Mouse (Mus musculus): ENCODE results near the gene Cyp2c69. TPM values are rescaled to one million over a fixed set of nuclear protein-coding genes. Genes with fewer than 3 reads are reported as not detected.
"Not testable (repeated sequence)": the region's sequence is repeated elsewhere in the genome, so short reads cannot be mapped to it uniquely, and the experiment has no call there.

Gene Cyp2c69
- polyA plus RNA-seq (2014; fragmentation: Nextera tagmentation; extraction: Ambion mirVana) = not detected in 2 replicates

- DNase-seq (ENCODE audit: low spot score, missing footprints); H3K27ac ChIP-seq (ENCODE audit: low read depth, low read length); H3K9me3 ChIP-seq (ENCODE audit: control insufficient read depth, low read length); H3K4me1 ChIP-seq (ENCODE audit: control insufficient read depth, insufficient read depth, low read length); H3K36me3 ChIP-seq (ENCODE audit: control insufficient read depth, insufficient read depth, low read length); H3K4me2 ChIP-seq; H3K9ac ChIP-seq (ENCODE audit: low read length); H3K27me3 ChIP-seq (ENCODE audit: control insufficient read depth, insufficient read depth, low read length); H3K4me3 ChIP-seq (ENCODE audit: low read depth, low read length); ATAC-seq (ENCODE audit: low FRiP score): not testable (repeated sequence)
- WGBS = 90% methylated on average over 3 of the region's 3 CpGs
Measured at GRCm38 (mm10) chr19:39886699-39887098, at the start of gene Cyp2c69. Gene Cyp2c69, minus strand, starts transcription at chr19:39886799.

- no peak overlapping the region for H3K9ac ChIP-seq (ENCODE audit: low read length)
- H3K36me3 ChIP-seq (ENCODE audit: control insufficient read depth, insufficient read depth, low read length) = no peaks in the 10 kb centered on the region
- no peaks in the 10 kb centered on the region; the same call in 1 of the 2 replicates for H3K9me3 ChIP-seq (ENCODE audit: control insufficient read depth, low read length)
- no peak for ATAC-seq (ENCODE audit: low FRiP score)
- H3K27ac ChIP-seq (ENCODE audit: low read depth, low read length) = no peak overlapping the region
- no peak overlapping the region for H3K4me2 ChIP-seq
- no peaks in the 10 kb centered on the region for H3K4me1 ChIP-seq (ENCODE audit: control insufficient read depth, insufficient read depth, low read length)
- DNase-seq (ENCODE audit: low spot score, missing footprints) = no peak
- WGBS = 90% methylated on average over 2 of the region's 2 CpGs
- H3K4me3 ChIP-seq (ENCODE audit: low read depth, low read length) = no peak overlapping the region
- H3K27me3 ChIP-seq (ENCODE audit: control insufficient read depth, insufficient read depth, low read length) = no peaks in the 10 kb centered on the region
Measured at GRCm38 (mm10) chr19:39935396-39935795, 48.8 kb upstream of the Cyp2c69 start.

GRCm38 (mm10) chr19:39930032-39930431 is 43.4 kb upstream of the Cyp2c69 start:
- H3K9me3 ChIP-seq (ENCODE audit: control insufficient read depth, low read length) = no peaks in the 10 kb centered on the region; the same call in 1 of the 2 replicates
- H3K4me1 ChIP-seq (ENCODE audit: control insufficient read depth, insufficient read depth, low read length) = no peaks in the 10 kb centered on the region
- no peak overlapping the region for H3K9ac ChIP-seq (ENCODE audit: low read length)
- H3K27me3 ChIP-seq (ENCODE audit: control insufficient read depth, insufficient read depth, low read length) = no peaks in the 10 kb centered on the region
- no peak overlapping the region for H3K4me2 ChIP-seq
- ATAC-seq (ENCODE audit: low FRiP score) (no peak), DNase-seq (ENCODE audit: low spot score, missing footprints) (no peak)
- WGBS = 60% methylated on average over 1 of the region's 1 CpGs
- H3K36me3 ChIP-seq (ENCODE audit: control insufficient read depth, insufficient read depth, low read length) = no peaks in the 10 kb centered on the region
- H3K4me3 ChIP-seq (ENCODE audit: low read depth, low read length) = no peak overlapping the region
- no peak overlapping the region for H3K27ac ChIP-seq (ENCODE audit: low read depth, low read length)

- Histone ChIP-seq H3K4me1 (ENCODE audit: control insufficient read depth, insufficient read depth, low read length) (no peaks in the 10 kb centered on the region), H3K27ac (ENCODE audit: low read depth, low read length) (no peak overlapping the region), H3K4me2 (no peak overlapping the region), H3K36me3 (ENCODE audit: control insufficient read depth, insufficient read depth, low read length) (no peaks in the 10 kb centered on the region), H3K9ac (ENCODE audit: low read length) (no peak overlapping the region), H3K27me3 (ENCODE audit: control insufficient read depth, insufficient read depth, low read length) (no peaks in the 10 kb centered on the region), H3K9me3 (ENCODE audit: control insufficient read depth, low read length) (no peaks in the 10 kb centered on the region), H3K4me3 (ENCODE audit: low read depth, low read length) (no peak overlapping the region)
- 81% methylated on average over 2 of the region's 2 CpGs for WGBS
- ATAC-seq (ENCODE audit: low FRiP score) = no peak
- DNase-seq (ENCODE audit: low spot score, missing footprints) = no peak
Measured at GRCm38 (mm10) chr19:39901656-39902055, 15.1 kb upstream of the Cyp2c69 start.

GRCm38 (mm10) chr19:39890079-39890478 is 3.5 kb upstream of the Cyp2c69 start:
- WGBS = 81% methylated on average over 3 of the region's 3 CpGs
- H3K9me3 ChIP-seq (ENCODE audit: control insufficient read depth, low read length); H3K4me2 ChIP-seq; ATAC-seq (ENCODE audit: low FRiP score); H3K27me3 ChIP-seq (ENCODE audit: control insufficient read depth, insufficient read depth, low read length); H3K36me3 ChIP-seq (ENCODE audit: control insufficient read depth, insufficient read depth, low read length); H3K9ac ChIP-seq (ENCODE audit: low read length); H3K27ac ChIP-seq (ENCODE audit: low read depth, low read length); H3K4me3 ChIP-seq (ENCODE audit: low read depth, low read length); DNase-seq (ENCODE audit: low spot score, missing footprints); H3K4me1 ChIP-seq (ENCODE audit: control insufficient read depth, insufficient read depth, low read length): not testable (repeated sequence)

- no peak overlapping the region for H3K4me2 ChIP-seq
- no peak overlapping the region for H3K9ac ChIP-seq (ENCODE audit: low read length)
- H3K9me3 ChIP-seq (ENCODE audit: control insufficient read depth, low read length) = no peaks in the 10 kb centered on the region
- DNase-seq (ENCODE audit: low spot score, missing footprints) (no peak), ATAC-seq (ENCODE audit: low FRiP score) (no peak)
- no peak overlapping the region for H3K27ac ChIP-seq (ENCODE audit: low read depth, low read length)
- no peaks in the 10 kb centered on the region for H3K36me3 ChIP-seq (ENCODE audit: control insufficient read depth, insufficient read depth, low read length)
- H3K4me1 ChIP-seq (ENCODE audit: control insufficient read depth, insufficient read depth, low read length) = no peaks in the 10 kb centered on the region
- no peaks in the 10 kb centered on the region for H3K27me3 ChIP-seq (ENCODE audit: control insufficient read depth, insufficient read depth, low read length)
- 73% methylated on average over 1 of the region's 1 CpGs for WGBS
- H3K4me3 ChIP-seq (ENCODE audit: low read depth, low read length) = no peak overlapping the region
Measured at GRCm38 (mm10) chr19:39866133-39866532, 20.5 kb downstream of the Cyp2c69 start.

GRCm38 (mm10) chr19:39820931-39821330 is 65.7 kb downstream of the Cyp2c69 start:
- H3K9me3 ChIP-seq (ENCODE audit: control insufficient read depth, low read length); ATAC-seq (ENCODE audit: low FRiP score); H3K36me3 ChIP-seq (ENCODE audit: control insufficient read depth, insufficient read depth, low read length); H3K27ac ChIP-seq (ENCODE audit: low read depth, low read length); H3K9ac ChIP-seq (ENCODE audit: low read length); H3K4me1 ChIP-seq (ENCODE audit: control insufficient read depth, insufficient read depth, low read length); DNase-seq (ENCODE audit: low spot score, missing footprints); H3K27me3 ChIP-seq (ENCODE audit: control insufficient read depth, insufficient read depth, low read length); H3K4me2 ChIP-seq; H3K4me3 ChIP-seq (ENCODE audit: low read depth, low read length): not testable (repeated sequence)
- WGBS = 81% methylated on average over 2 of the region's 2 CpGs

GRCm38 (mm10) chr19:39816400-39816799 is 70.2 kb downstream of the Cyp2c69 start:
- not testable (repeated sequence) for DNase-seq (ENCODE audit: low spot score, missing footprints); H3K36me3 ChIP-seq (ENCODE audit: control insufficient read depth, insufficient read depth, low read length); ATAC-seq (ENCODE audit: low FRiP score); H3K27ac ChIP-seq (ENCODE audit: low read depth, low read length); H3K4me1 ChIP-seq (ENCODE audit: control insufficient read depth, insufficient read depth, low read length); H3K4me2 ChIP-seq; H3K27me3 ChIP-seq (ENCODE audit: control insufficient read depth, insufficient read depth, low read length); H3K9ac ChIP-seq (ENCODE audit: low read length); H3K9me3 ChIP-seq (ENCODE audit: control insufficient read depth, low read length); H3K4me3 ChIP-seq (ENCODE audit: low read depth, low read length)
- 93% methylated on average over 1 of the region's 1 CpGs for WGBS

GRCm38 (mm10) chr19:39815991-39816390 is 70.6 kb downstream of the Cyp2c69 start:
- not testable (repeated sequence) for DNase-seq (ENCODE audit: low spot score, missing footprints); H3K4me1 ChIP-seq (ENCODE audit: control insufficient read depth, insufficient read depth, low read length); H3K27ac ChIP-seq (ENCODE audit: low read depth, low read length); H3K27me3 ChIP-seq (ENCODE audit: control insufficient read depth, insufficient read depth, low read length); H3K9ac ChIP-seq (ENCODE audit: low read length); H3K36me3 ChIP-seq (ENCODE audit: control insufficient read depth, insufficient read depth, low read length); H3K4me3 ChIP-seq (ENCODE audit: low read depth, low read length); H3K9me3 ChIP-seq (ENCODE audit: control insufficient read depth, low read length); ATAC-seq (ENCODE audit: low FRiP score); H3K4me2 ChIP-seq
- WGBS = 58% methylated on average over 4 of the region's 4 CpGs

- ATAC-seq (ENCODE audit: low FRiP score); H3K4me2 ChIP-seq; DNase-seq (ENCODE audit: low spot score, missing footprints); H3K27ac ChIP-seq (ENCODE audit: low read depth, low read length); H3K4me3 ChIP-seq (ENCODE audit: low read depth, low read length); H3K27me3 ChIP-seq (ENCODE audit: control insufficient read depth, insufficient read depth, low read length); H3K9me3 ChIP-seq (ENCODE audit: control insufficient read depth, low read length); H3K4me1 ChIP-seq (ENCODE audit: control insufficient read depth, insufficient read depth, low read length); H3K36me3 ChIP-seq (ENCODE audit: control insufficient read depth, insufficient read depth, low read length); H3K9ac ChIP-seq (ENCODE audit: low read length): not testable (repeated sequence)
- WGBS = 95% methylated on average over 3 of the region's 3 CpGs
Measured at GRCm38 (mm10) chr19:39812714-39813113, 73.9 kb downstream of the Cyp2c69 start, which contains the start of gene Cyp2c40. Gene Cyp2c40, minus strand, starts transcription at chr19:39812814.

Data from midbrain, embryonic 11.5 days (tissue).